Mouse (Mus musculus) forebrain, postnatal 0 days (tissue): ENCODE data around the gene Icam2. TPM values are rescaled to one million over a fixed set of nuclear protein-coding genes. Genes with fewer than 3 reads are reported as not detected.

Source experiments
- ATAC-seq: fragments of 200-750 bp; cut with Nextera tagmentation; 2 replicates; pipeline ENCODE4 v1.8.0; 2017; ENCODE audit warnings: mild to moderate bottlenecking, moderate library complexity
- DNase-seq: peaks from one replicate; pipeline ENCODE4 v3.0.0-alpha.2; 2015
- H3K27ac ChIP-seq: fragments of 300-500 bp; sonication (generic); 2 replicates; pipeline ENCODE4 v1.5.1; 2014; ENCODE audit warnings: low read depth, mild to moderate bottlenecking, antibody characterized with exemption, low read length, moderate library complexity, mixed read lengths
- H3K27me3 ChIP-seq: fragments of 300-500 bp; sonication (generic); 2 replicates; pipeline ENCODE4 v1.6.1; 2014; ENCODE audit warnings: mild to moderate bottlenecking, low read length, mixed read lengths; ENCODE audit not compliant: insufficient read depth
- H3K36me3 ChIP-seq: fragments of 300-500 bp; sonication (generic); 2 replicates; pipeline ENCODE4 v1.6.1; 2014; ENCODE audit warnings: mild to moderate bottlenecking, moderate library complexity; ENCODE audit not compliant: insufficient read depth
- H3K4me1 ChIP-seq: fragments of 300-500 bp; sonication (generic); 2 replicates; pipeline ENCODE4 v1.6.1; 2014; ENCODE audit warnings: antibody characterized with exemption; ENCODE audit not compliant: insufficient read depth
- H3K4me2 ChIP-seq: fragments of 300-500 bp; sonication (generic); 2 replicates; pipeline ENCODE4 v1.6.1; 2014; ENCODE audit warnings: low read depth, mild to moderate bottlenecking, moderate library complexity
- H3K4me3 ChIP-seq: fragments of 300-500 bp; sonication (generic); 2 replicates; pipeline ENCODE4 v1.5.1; 2014; ENCODE audit warnings: low read depth, low read length, mixed read lengths
- H3K9ac ChIP-seq: fragments of 300-500 bp; sonication (generic); 2 replicates; pipeline ENCODE4 v1.6.1; 2014; ENCODE audit warnings: mild to moderate bottlenecking
- H3K9me3 ChIP-seq: fragments of 300-500 bp; sonication (generic); 2 replicates; pipeline ENCODE4 v1.6.1; 2016; ENCODE audit warnings: low read length
- CTCF ChIP-seq: sonication (generic); IDR thresholded peaks from 2 replicates; pipeline ENCODE4 v1.5.1; 2016; ENCODE audit warnings: antibody characterized with exemption, control low read depth, low read depth
- WGBS: fragments of 180-500 bp; shearing (Covaris S2); extraction: QIAGEN DNeasy Blood & Tissue Kit; methylation state at CpG from one replicate; pipeline ENCODE4 v1.1.7; 2014; 5-methylcytosine and 5-hydroxymethylcytosine counted together
- polyA plus RNA-seq: library from polyadenylated mRNA; unstranded; fragments of >200 nt; fragmentation: Nextera tagmentation; extraction: Ambion mirVana; gene quantifications from 2 replicates; pipeline ENCODE4 v1.2.1, GENCODE M21; 2015
- total RNA-seq: library from RNA; depleted of rRNA; stranded (reverse); fragments of >200 nt; gene quantifications from 2 replicates; pipeline ENCODE4 v1.2.3, GENCODE M21; 2014

Gene Icam2
- total and polyA plus RNA-seq, 2 experiments from 2014 or later, result 7.0 to 8.3 TPM

DNA sequence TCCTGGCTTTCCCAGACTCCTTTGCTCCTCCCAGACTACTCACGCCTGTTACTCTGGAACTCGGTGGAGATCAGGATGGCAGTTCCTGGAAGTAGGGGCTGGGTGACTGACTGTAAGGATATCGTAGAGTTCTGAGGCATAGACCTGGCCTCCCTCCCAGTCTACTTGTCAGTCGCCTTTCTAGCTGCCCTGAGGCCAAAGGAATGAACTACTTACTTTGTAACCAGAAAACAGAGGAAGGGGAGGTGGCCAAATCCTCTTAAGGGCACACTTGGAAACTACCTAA is 5.4 kb upstream of the Icam2 start:
- no peaks in the 10 kb centered on the region for H3K4me1 ChIP-seq
- no peaks in the 10 kb centered on the region for H3K9me3 ChIP-seq
- TF ChIP-seq CTCF, result no peak
- no peak overlapping the region for H3K9ac ChIP-seq
- H3K4me2 ChIP-seq, result no peak overlapping the region
- peaks cover 9% of the 10 kb centered on the region; the same call in 1 of the 2 replicates for H3K36me3 ChIP-seq
- H3K27me3 ChIP-seq, result no peaks in the 10 kb centered on the region
- no peak overlapping the region for H3K27ac ChIP-seq
- no peak for ATAC-seq
- no peak for DNase-seq
- H3K4me3 ChIP-seq, result no peak overlapping the region
- WGBS, result 61% methylated on average over 4 of the region's 4 CpGs

DNA sequence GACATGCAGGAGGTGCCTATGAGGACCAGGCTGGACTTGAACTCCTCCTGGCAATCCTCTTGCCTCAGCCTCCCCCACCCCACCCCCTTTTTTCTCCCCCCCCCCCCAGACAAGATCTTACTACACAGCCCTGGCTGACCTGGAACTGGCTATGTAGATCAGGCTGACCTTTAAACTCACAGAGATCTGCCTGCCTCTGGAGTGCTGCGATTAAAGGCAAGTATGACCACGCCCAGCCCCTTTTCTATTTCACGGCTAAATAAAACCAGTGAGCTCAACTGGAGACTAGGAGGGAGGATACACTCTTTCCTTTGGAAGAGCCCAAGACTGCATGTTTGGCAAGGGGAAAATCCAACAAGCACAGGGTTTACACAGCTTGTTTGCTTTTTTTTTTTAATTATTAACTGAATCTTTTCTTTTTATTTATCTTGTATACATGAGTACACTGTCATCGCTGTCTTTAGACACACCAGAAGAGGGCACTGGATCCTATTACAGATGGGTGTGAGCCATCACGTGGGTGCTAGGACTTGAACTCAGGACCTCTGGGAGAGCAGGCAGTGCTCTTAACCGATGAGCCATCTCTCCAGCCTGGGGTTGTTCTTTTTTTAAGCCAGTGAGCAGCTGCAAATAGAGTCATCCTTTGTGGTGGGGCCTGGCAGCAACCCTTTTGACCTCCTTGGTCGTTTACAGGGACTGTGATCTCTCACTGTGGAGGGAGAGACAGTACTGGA is 4.9 kb upstream of the Icam2 start:
- no peaks in the 10 kb centered on the region for H3K9me3 ChIP-seq
- no peaks in the 10 kb centered on the region for H3K27me3 ChIP-seq
- no peak overlapping the region for H3K27ac ChIP-seq
- no peak overlapping the region for H3K9ac ChIP-seq
- H3K4me3 ChIP-seq, result no peak overlapping the region
- no peak for DNase-seq
- H3K36me3 ChIP-seq, result 0 out of 2 replicates have a peak, but pooled peaks cover 4% of the 10 kb centered on the region
- 69% methylated on average over 7 of the region's 7 CpGs for WGBS
- no peaks in the 10 kb centered on the region for H3K4me1 ChIP-seq
- ATAC-seq, result no peak
- no peak overlapping the region for H3K4me2 ChIP-seq
- no peak for TF ChIP-seq CTCF

DNA sequence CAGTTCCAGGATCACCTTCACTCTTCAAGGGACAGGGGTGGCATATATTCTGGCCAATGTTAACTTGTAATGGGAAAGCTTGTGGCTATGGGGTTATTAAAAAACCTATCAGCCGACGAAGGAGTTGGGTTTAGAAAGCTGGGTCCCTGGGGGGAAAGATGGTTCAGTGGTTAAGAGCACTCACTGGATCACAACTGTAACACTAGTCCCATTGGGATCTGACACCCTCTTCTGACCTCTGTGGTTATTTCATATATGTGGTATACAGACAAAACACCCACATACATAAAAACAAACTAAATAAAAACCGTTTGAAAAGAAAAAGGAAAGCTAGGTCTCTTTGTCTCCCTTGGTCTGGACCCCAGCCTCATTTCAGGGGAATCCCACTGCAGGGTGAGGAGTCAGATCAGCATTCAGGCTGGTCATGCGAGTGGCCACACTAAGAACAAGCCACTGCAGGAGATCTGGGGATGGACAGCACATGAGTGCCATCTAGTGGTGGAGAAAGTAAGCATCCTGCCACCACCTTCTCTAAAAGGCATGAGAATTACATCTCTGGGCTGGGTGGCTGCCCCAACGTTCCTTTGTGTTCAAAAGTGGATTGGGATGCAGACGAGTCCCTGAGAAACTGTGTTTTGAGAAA is 3.8 kb upstream of the Icam2 start:
- TF ChIP-seq CTCF, result peak; percentile 96
- Histone ChIP-seq H3K36me3 (0 out of 2 replicates have a peak, but pooled peaks cover 3% of the 10 kb centered on the region), H3K4me3 (no peak overlapping the region), H3K27ac (no peak overlapping the region), H3K4me1 (no peaks in the 10 kb centered on the region), H3K4me2 (no peak overlapping the region), H3K9ac (no peak overlapping the region), H3K9me3 (no peaks in the 10 kb centered on the region), H3K27me3 (no peaks in the 10 kb centered on the region)
- DNase-seq, result peak; percentile 85
- WGBS, result 31% methylated on average over 6 of the region's 6 CpGs
- ATAC-seq, result peak; percentile 65

DNA sequence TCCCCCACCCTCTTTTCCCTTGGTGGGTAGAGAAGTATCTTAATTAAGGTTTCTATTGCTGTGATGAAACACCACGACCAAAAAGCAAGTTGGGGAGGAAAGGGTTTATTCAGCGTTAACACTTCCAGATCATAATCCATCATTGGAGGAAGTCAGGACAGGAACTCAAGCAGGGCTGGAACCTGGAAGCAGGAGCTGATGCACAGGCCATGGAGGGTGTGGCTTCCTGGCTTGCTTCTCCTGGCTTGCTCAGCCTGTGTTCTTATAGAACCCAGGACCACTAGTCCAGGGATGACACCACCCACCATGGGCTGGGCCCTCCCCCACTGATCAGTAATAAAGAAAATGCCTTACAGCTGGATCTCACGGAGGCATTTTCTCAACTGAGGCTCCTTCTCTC is 2.9 kb upstream of the Icam2 start:
- no peak for TF ChIP-seq CTCF
- Histone ChIP-seq H3K4me3 (no peak overlapping the region), H3K4me2 (no peak overlapping the region), H3K9me3 (no peaks in the 10 kb centered on the region), H3K4me1 (no peaks in the 10 kb centered on the region), H3K27ac (no peak overlapping the region), H3K9ac (no peak overlapping the region), H3K27me3 (no peaks in the 10 kb centered on the region), H3K36me3 (0 out of 2 replicates have a peak, but pooled peaks cover 3% of the 10 kb centered on the region)
- ATAC-seq (no peak), DNase-seq (no peak)
- WGBS, result 78% methylated on average over 3 of the region's 3 CpGs

DNA sequence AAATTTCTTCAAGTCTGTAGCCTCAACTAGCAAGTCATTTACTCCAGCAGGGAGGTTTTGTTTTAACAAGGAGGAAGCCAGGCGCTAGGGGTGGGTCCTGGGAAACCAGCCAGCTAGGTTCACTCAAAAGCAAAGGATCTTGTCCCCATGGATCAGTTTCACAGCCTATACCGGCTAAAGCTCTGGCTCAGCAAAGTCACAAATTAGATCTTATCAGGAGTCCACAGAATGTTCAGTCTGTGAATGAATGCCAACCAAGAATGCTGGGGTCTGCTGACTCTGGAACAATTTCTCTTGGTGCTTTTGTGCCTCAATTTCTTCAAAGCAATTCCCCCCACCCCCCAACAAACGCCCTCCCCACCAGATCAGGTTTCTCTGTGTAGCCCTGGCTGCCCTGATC is 1.7 kb upstream of the Icam2 start:
- Histone ChIP-seq H3K9me3 (no peaks in the 10 kb centered on the region), H3K4me3 (no peak overlapping the region), H3K36me3 (0 out of 2 replicates have a peak, but pooled peaks cover 3% of the 10 kb centered on the region), H3K4me1 (no peaks in the 10 kb centered on the region), H3K4me2 (no peak overlapping the region), H3K9ac (no peak overlapping the region), H3K27ac (no peak overlapping the region), H3K27me3 (no peaks in the 10 kb centered on the region)
- DNase-seq (no peak), ATAC-seq (no peak)
- TF ChIP-seq CTCF, result no peak
- WGBS, result 28% methylated on average over 3 of the region's 3 CpGs

DNA sequence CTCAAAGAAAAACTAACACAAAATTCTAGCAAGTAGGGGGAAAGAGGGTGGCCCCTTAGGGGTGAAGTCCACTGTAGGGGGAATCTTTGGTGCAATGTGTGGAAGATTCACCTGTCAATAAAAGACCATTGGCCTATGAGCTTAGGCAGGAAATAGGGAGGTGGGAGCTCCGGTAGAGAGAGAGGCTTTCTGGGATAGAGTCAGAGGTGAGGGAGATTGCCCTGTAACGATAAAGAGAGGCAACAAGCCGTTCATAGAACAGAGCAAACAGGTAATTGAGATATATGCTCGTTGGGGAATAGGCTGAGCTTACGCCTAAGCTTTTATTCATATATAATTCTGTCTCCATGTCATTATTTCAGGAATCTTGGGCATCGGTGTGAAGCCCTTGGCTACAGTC is 855 bp downstream of the Icam2 start:
- H3K4me3 ChIP-seq, result no peak overlapping the region
- H3K36me3 ChIP-seq, result no peaks in the 10 kb centered on the region
- H3K9ac ChIP-seq, result no peak overlapping the region
- no peaks in the 10 kb centered on the region for H3K27me3 ChIP-seq
- TF ChIP-seq CTCF, result no peak
- H3K4me1 ChIP-seq, result no peaks in the 10 kb centered on the region
- DNase-seq (no peak), ATAC-seq (no peak)
- H3K9me3 ChIP-seq, result no peaks in the 10 kb centered on the region
- H3K4me2 ChIP-seq, result no peak overlapping the region
- 73% methylated on average over 6 of the region's 6 CpGs for WGBS
- H3K27ac ChIP-seq, result no peak overlapping the region

DNA sequence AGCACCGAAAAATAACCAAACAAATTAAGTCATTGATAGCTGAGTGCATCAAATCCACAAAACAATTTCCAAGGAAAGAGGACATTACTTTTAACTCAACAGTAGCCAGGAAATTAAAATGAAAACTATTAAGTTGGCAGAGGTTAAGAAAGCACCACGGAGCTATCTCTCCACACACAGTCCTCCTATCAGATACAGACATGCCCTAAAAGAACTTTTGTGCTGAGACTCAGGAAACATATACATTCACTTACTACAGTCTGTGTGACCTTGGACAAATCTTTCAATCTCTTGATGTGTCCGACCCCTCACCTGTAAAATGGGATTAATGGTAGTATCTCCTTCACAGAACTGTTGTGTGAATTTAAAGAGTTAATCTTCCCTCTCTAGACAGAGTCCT is 1.5 kb downstream of the Icam2 start:
- Histone ChIP-seq H3K4me2 (no peak overlapping the region), H3K27ac (no peak overlapping the region), H3K9me3 (no peaks in the 10 kb centered on the region), H3K4me3 (no peak overlapping the region), H3K4me1 (no peaks in the 10 kb centered on the region), H3K27me3 (no peaks in the 10 kb centered on the region), H3K9ac (no peak overlapping the region), H3K36me3 (no peaks in the 10 kb centered on the region)
- ATAC-seq, result no peak
- 84% methylated on average over 3 of the region's 3 CpGs for WGBS
- no peak for DNase-seq
- no peak for TF ChIP-seq CTCF
